Mouse (Mus musculus): ENCODE results near the gene Mto1.

GRCm38 (mm10) chr9:78463337-78463736 is 15.3 kb downstream of the Mto1 start:
- TF ChIP-seq CTCF (IDR thresholded peaks at IDR 0.05; ENCODE audit: low read depth) = no peak
- no peak for TF ChIP-seq EP300 (IDR thresholded peaks at IDR 0.05; ENCODE audit: low read depth)

Data from heart, postnatal 0 days (tissue).